Mouse (Mus musculus): Measurements from ENCODE around the gene Celsr1. TPM values are rescaled to one million over a fixed set of nuclear protein-coding genes. Genes with fewer than 3 reads are reported as not detected.

Gene Celsr1
- polyA plus RNA-seq, 1 experiment = 0.39 TPM

GRCm38 (mm10) chr15:85919892-85920248 lies 113.7 kb downstream of the Celsr1 start:
- no peak for TF ChIP-seq GATA1 (IDR thresholded peaks at IDR 0.05; ENCODE audit: low read length)

GRCm38 (mm10) chr15:85919191-85919891 lies 114.2 kb downstream of the Celsr1 start:
- TF ChIP-seq GATA1 (IDR thresholded peaks at IDR 0.05; ENCODE audit: low read length) = no peak

- TF ChIP-seq GATA1 (IDR thresholded peaks at IDR 0.05; ENCODE audit: low read length) = no peak
Observed at GRCm38 (mm10) chr15:85913605-85914004, 120.0 kb downstream of the Celsr1 start.

- no peak for TF ChIP-seq GATA1 (IDR thresholded peaks at IDR 0.05; ENCODE audit: low read length)
Observed at GRCm38 (mm10) chr15:85909931-85910330, 123.6 kb downstream of the Celsr1 start.

GRCm38 (mm10) chr15:85909492-85909829 lies 124.1 kb downstream of the Celsr1 start:
- TF ChIP-seq GATA1 (IDR thresholded peaks at IDR 0.05; ENCODE audit: low read length) = no peak

GRCm38 (mm10) chr15:85908660-85909491 lies 124.7 kb downstream of the Celsr1 start:
- TF ChIP-seq GATA1 (IDR thresholded peaks at IDR 0.05; ENCODE audit: low read length) = no peak

- TF ChIP-seq GATA1 (IDR thresholded peaks at IDR 0.05; ENCODE audit: low read length) = no peak
Observed at GRCm38 (mm10) chr15:85903826-85904225, 129.8 kb downstream of the Celsr1 start.

GRCm38 (mm10) chr15:85902505-85902904 lies 131.1 kb downstream of the Celsr1 start:
- peak; percentile 30 for TF ChIP-seq GATA1 (IDR thresholded peaks at IDR 0.05; ENCODE audit: low read length)

GRCm38 (mm10) chr15:85900801-85901200 lies 132.8 kb downstream of the Celsr1 start:
- no peak for TF ChIP-seq GATA1 (IDR thresholded peaks at IDR 0.05; ENCODE audit: low read length)

GRCm38 (mm10) chr15:85900318-85900717 lies 133.3 kb downstream of the Celsr1 start:
- no peak for TF ChIP-seq GATA1 (IDR thresholded peaks at IDR 0.05; ENCODE audit: low read length)

GRCm38 (mm10) chr15:85899396-85899795 lies 134.2 kb downstream of the Celsr1 start:
- TF ChIP-seq GATA1 (IDR thresholded peaks at IDR 0.05; ENCODE audit: low read length) = no peak

GRCm38 (mm10) chr15:85897113-85897512 lies 136.5 kb downstream of the Celsr1 start:
- TF ChIP-seq GATA1 (IDR thresholded peaks at IDR 0.05; ENCODE audit: low read length) = no peak

- no peak for TF ChIP-seq GATA1 (IDR thresholded peaks at IDR 0.05; ENCODE audit: low read length)
Observed at GRCm38 (mm10) chr15:85896284-85896683, 137.3 kb downstream of the Celsr1 start.

GRCm38 (mm10) chr15:85893871-85894270 lies 139.7 kb downstream of the Celsr1 start:
- no peak for TF ChIP-seq GATA1 (IDR thresholded peaks at IDR 0.05; ENCODE audit: low read length)

- TF ChIP-seq GATA1 (IDR thresholded peaks at IDR 0.05; ENCODE audit: low read length) = no peak
Observed at GRCm38 (mm10) chr15:85892498-85893118, 141.0 kb downstream of the Celsr1 start.

GRCm38 (mm10) chr15:85891971-85892370 lies 141.6 kb downstream of the Celsr1 start:
- TF ChIP-seq GATA1 (IDR thresholded peaks at IDR 0.05; ENCODE audit: low read length) = no peak

Measured in G1E-ER4 (cell line).